Mouse (Mus musculus) lung, adult 2 months (tissue): ENCODE measurements around the gene Krtap6-5.
"Not testable (repeated sequence)": the region's sequence is repeated elsewhere in the genome, so short reads cannot be mapped to it uniquely, and the experiment has no call there.

Source experiments
- CTCF ChIP-seq: fragments of 200-500 bp; IDR thresholded peaks from 2 replicates; pipeline ENCODE4 v1.5.1; 2011; ENCODE audit warnings: mild to moderate bottlenecking, low read length, control low read depth; ENCODE audit not compliant: insufficient read depth
- POLR2A ChIP-seq: fragments of 200-500 bp; IDR thresholded peaks from 2 replicates; pipeline ENCODE4 v1.6.1; 2011; ENCODE audit warnings: low read depth, mild to moderate bottlenecking, control low read depth, low read length, borderline replicate concordance; ENCODE audit errors: extremely low read depth

DNA sequence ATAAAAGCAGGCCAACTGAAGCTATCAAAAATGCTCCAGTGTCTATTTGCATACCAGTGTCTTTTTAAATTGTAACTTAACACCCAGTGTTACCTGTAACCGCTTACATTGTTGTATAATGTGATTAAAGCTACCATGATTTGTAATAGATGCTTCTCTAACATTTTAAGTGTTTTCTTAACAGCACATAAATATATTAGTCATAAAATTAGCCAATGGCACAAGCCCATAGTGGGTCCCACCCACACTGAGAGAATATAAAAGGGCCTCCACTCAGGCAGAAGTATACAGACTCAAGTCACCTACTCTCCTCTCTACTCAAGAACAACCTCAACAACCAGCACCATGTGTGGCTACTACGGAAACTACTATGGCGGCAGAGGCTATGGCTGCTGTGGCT is 32.7 kb downstream of the Krtap6-5 start, which contains the start of gene Gm10229:
- not testable (repeated sequence) for TF ChIP-seq CTCF, POLR2A
